Comparison of ENCODE assay signal across 8 mouse cellular contexts in genomic region chr7:126693256-126693655, GRCm38 (mm10). TPM values are rescaled to one million over a fixed set of nuclear protein-coding genes. Genes with fewer than 3 reads are reported as not detected.
DNase-seq lines count a peak whose midpoint lies in the region.

No protein-coding gene starts in this region.

- peak; percentile 87 for DNase-seq in A20 (ENCODE audit: low read depth, low spot score)
- peak; percentile 85 for DNase-seq in Muller cell, postnatal 12 days (ENCODE audit: inconsistent ontology term)
- peak; percentile 89 to 93 for DNase-seq in cerebellum, postnatal 10 days
- peak; percentile 83 for DNase-seq in gastrocnemius, postnatal 10 days
- peak; percentile 64 to 90 for DNase-seq in layer of hippocampus, adult 18-20 months (ENCODE audit: low spot score in 2 of 2)
- DNase-seq in lung, postnatal 14 days: peak; percentile 93
- DNase-seq in retina, postnatal 1 day: peak; percentile 88
- DNase-seq in urinary bladder, adult 2 months (ENCODE audit: low spot score): peak; percentile 38

RNA-seq across cellular contexts. Expression of gene Bola2, which starts 1.9 kb away (rescaled TPM):
- total RNA-seq in gastrocnemius, postnatal 10 days (2021): 10 to 100 TPM; 53.6 to 54.4 TPM
- total RNA-seq in layer of hippocampus, adult 18-20 months (2021): 100 to 1,000 TPM; 105 to 106 TPM
- polyA plus RNA-seq in urinary bladder, adult 2 months (2012; rRNA removed): 32.6 and 37.6 TPM in 2 replicates

RNA-seq across cellular contexts. Expression of gene Slx1b, which starts 2.3 kb away (rescaled TPM):
- 1 to 10 TPM; 4.2 to 6.1 TPM for total RNA-seq in gastrocnemius, postnatal 10 days (2021)
- total RNA-seq in layer of hippocampus, adult 18-20 months (2021): 10 to 100 TPM; 17.3 to 17.4 TPM
- polyA plus RNA-seq in urinary bladder, adult 2 months (2012; rRNA removed): 19.3 and 22.5 TPM in 2 replicates

RNA-seq across cellular contexts. Expression of gene Coro1a, which starts 14.3 kb away (rescaled TPM):
- total RNA-seq in gastrocnemius, postnatal 10 days (2021): 1 to 10 TPM; 5.0 to 7.0 TPM
- total RNA-seq in layer of hippocampus, adult 18-20 months (2021): 100 to 1,000 TPM; 121 to 122 TPM
- 34.8 and 39.4 TPM in 2 replicates for polyA plus RNA-seq in urinary bladder, adult 2 months (2012; rRNA removed)

RNA-seq across cellular contexts. Expression of gene Sult1a1, which starts 17.0 kb away (rescaled TPM):
- total RNA-seq in gastrocnemius, postnatal 10 days (2021): 10 to 100 TPM; 13.8 to 24.7 TPM
- total RNA-seq in layer of hippocampus, adult 18-20 months (2021): 10 to 100 TPM in 1 of 2 experiments, 1 to 10 TPM in 1; 9.5 to 11.6 TPM
- polyA plus RNA-seq in urinary bladder, adult 2 months (2012; rRNA removed): 28.5 and 29.2 TPM in 2 replicates

RNA-seq across cellular contexts. Expression of gene Sgf29, which starts 44.1 kb away (rescaled TPM):
- 10 to 100 TPM; 21.9 to 22.9 TPM for total RNA-seq in gastrocnemius, postnatal 10 days (2021)
- total RNA-seq in layer of hippocampus, adult 18-20 months (2021): 10 to 100 TPM; 26.1 to 33.5 TPM
- polyA plus RNA-seq in urinary bladder, adult 2 months (2012; rRNA removed): 24.5 and 27.7 TPM in 2 replicates

Comparison
In these comparisons a context has a peak if more than half of its experiments do, and no peak if none do; other contexts are left out.
1. Peak in every context shown above with its lines: DNase-seq.
2. DNase-seq: peak in every context shown above with its lines; median percentile 93 in lung, postnatal 14 days; 91 in cerebellum, postnatal 10 days; 88 in retina, postnatal 1 day; 87 in A20; 85 in Muller cell, postnatal 12 days; 83 in gastrocnemius, postnatal 10 days; 77 in layer of hippocampus, adult 18-20 months; 38 in urinary bladder, adult 2 months.
3. RNA of gene Coro1a, which starts 14.3 kb away (total RNA-seq): 121 to 122 TPM in layer of hippocampus, adult 18-20 months; 5.0 to 7.0 TPM in gastrocnemius, postnatal 10 days; every median in the first group is over 10 times any median in the second.